Mouse (Mus musculus): Measurements from ENCODE around the gene Efna5. TPM values are rescaled to one million over a fixed set of nuclear protein-coding genes. Genes with fewer than 3 reads are reported as not detected.
A peak's percentile ranks its signal among the peaks of the same experiment; 100 is the strongest.

The Efna5 gene
- polyA plus RNA-seq, 1 experiment from 2014 or later = 20.2 TPM

GRCm38 (mm10) chr17:62785781-62786601, 95.1 kb downstream of the Efna5 start:
- Histone ChIP-seq H3K27me3 (replicated peaks; ENCODE audit: control insufficient read depth, insufficient read depth, low read length) (no peaks in the 10 kb centered on the region), H3K27ac (ENCODE audit: low read length) (no peak overlapping the region), H3K36me3 (ENCODE audit: control insufficient read depth, insufficient read depth, low read length) (no peaks in the 10 kb centered on the region), H3K9me3 (ENCODE audit: control insufficient read depth, low read length) (no peaks in the 10 kb centered on the region), H3K4me1 (ENCODE audit: control insufficient read depth, insufficient read depth, low read length) (peaks cover 18% of the 10 kb centered on the region), H3K9ac (ENCODE audit: low read depth, low read length) (no peak overlapping the region), H3K4me2 (ENCODE audit: low read depth, low read length) (no peak overlapping the region), H3K4me3 (ENCODE audit: low read length) (no peak overlapping the region)
- ATAC-seq = no peak
- WGBS = 65% methylated on average over 4 of the region's 4 CpGs

GRCm38 (mm10) chr17:62784274-62785171, 96.6 kb downstream of the Efna5 start:
- ATAC-seq = no peak; the same call in none of the 2 replicates
- H3K4me2 ChIP-seq (ENCODE audit: low read depth, low read length) = peak overlapping the region; percentile 46
- H3K9ac ChIP-seq (ENCODE audit: low read depth, low read length) = 0 out of 2 replicates have a peak overlapping the region, but pooled peaks have one; percentile 30
- H3K4me1 ChIP-seq (ENCODE audit: control insufficient read depth, insufficient read depth, low read length) = peaks cover 15% of the 10 kb centered on the region
- no peak overlapping the region for H3K27ac ChIP-seq (ENCODE audit: low read length)
- no peaks in the 10 kb centered on the region for H3K9me3 ChIP-seq (ENCODE audit: control insufficient read depth, low read length)
- WGBS = 37% methylated on average over 27 of the region's 27 CpGs
- no peaks in the 10 kb centered on the region for H3K27me3 ChIP-seq (replicated peaks; ENCODE audit: control insufficient read depth, insufficient read depth, low read length)
- H3K36me3 ChIP-seq (ENCODE audit: control insufficient read depth, insufficient read depth, low read length) = no peaks in the 10 kb centered on the region
- H3K4me3 ChIP-seq (ENCODE audit: low read length) = peak overlapping the region; percentile 26; the same call in 1 of the 2 replicates

- Histone ChIP-seq H3K27me3 (replicated peaks; ENCODE audit: control insufficient read depth, insufficient read depth, low read length) (no peaks in the 10 kb centered on the region), H3K4me3 (ENCODE audit: low read length) (peak overlapping the region; percentile 26; the same call in 1 of the 2 replicates), H3K27ac (ENCODE audit: low read length) (no peak overlapping the region)
Observed at GRCm38 (mm10) chr17:62783524-62784273, 97.4 kb downstream of the Efna5 start.

GRCm38 (mm10) chr17:62782826-62783404, 98.2 kb downstream of the Efna5 start:
- Histone ChIP-seq H3K4me2 (ENCODE audit: low read depth, low read length) (no peak overlapping the region), H3K4me3 (ENCODE audit: low read length) (no peak overlapping the region), H3K9me3 (ENCODE audit: control insufficient read depth, low read length) (no peaks in the 10 kb centered on the region), H3K36me3 (ENCODE audit: control insufficient read depth, insufficient read depth, low read length) (no peaks in the 10 kb centered on the region), H3K27ac (ENCODE audit: low read length) (no peak overlapping the region), H3K4me1 (ENCODE audit: control insufficient read depth, insufficient read depth, low read length) (peaks cover 21% of the 10 kb centered on the region), H3K27me3 (replicated peaks; ENCODE audit: control insufficient read depth, insufficient read depth, low read length) (no peaks in the 10 kb centered on the region), H3K9ac (ENCODE audit: low read depth, low read length) (no peak overlapping the region)
- no peak for ATAC-seq
- WGBS = 60% methylated on average over 13 of the region's 13 CpGs

More at GRCm38 (mm10) chr17:62783524-62784273, 97.4 kb downstream of the Efna5 start:
- Histone ChIP-seq H3K4me2 (ENCODE audit: low read depth, low read length) (peak overlapping the region; percentile 46), H3K9ac (ENCODE audit: low read depth, low read length) (0 out of 2 replicates have a peak overlapping the region, but pooled peaks have one; percentile 30), H3K4me1 (ENCODE audit: control insufficient read depth, insufficient read depth, low read length) (peaks cover 17% of the 10 kb centered on the region), H3K36me3 (ENCODE audit: control insufficient read depth, insufficient read depth, low read length) (no peaks in the 10 kb centered on the region), H3K9me3 (ENCODE audit: control insufficient read depth, low read length) (no peaks in the 10 kb centered on the region)
- peak; percentile 92 for ATAC-seq
- 26% methylated on average over 13 of the region's 13 CpGs for WGBS

GRCm38 (mm10) chr17:62781120-62781519, 100.0 kb downstream of the Efna5 start:
- 74% methylated on average over 6 of the region's 6 CpGs for WGBS
- no peak overlapping the region for H3K4me3 ChIP-seq (ENCODE audit: low read length)
- H3K9ac ChIP-seq (ENCODE audit: low read depth, low read length) = no peak overlapping the region
- no peaks in the 10 kb centered on the region for H3K27me3 ChIP-seq (replicated peaks; ENCODE audit: control insufficient read depth, insufficient read depth, low read length)
- peaks cover 24% of the 10 kb centered on the region for H3K4me1 ChIP-seq (ENCODE audit: control insufficient read depth, insufficient read depth, low read length)
- no peak overlapping the region for H3K4me2 ChIP-seq (ENCODE audit: low read depth, low read length)
- no peaks in the 10 kb centered on the region for H3K36me3 ChIP-seq (ENCODE audit: control insufficient read depth, insufficient read depth, low read length)
- H3K9me3 ChIP-seq (ENCODE audit: control insufficient read depth, low read length) = no peaks in the 10 kb centered on the region
- ATAC-seq = no peak
- H3K27ac ChIP-seq (ENCODE audit: low read length) = no peak overlapping the region

- no peak overlapping the region for H3K4me2 ChIP-seq (ENCODE audit: low read depth, low read length)
- 34% methylated on average over 10 of the region's 10 CpGs for WGBS
Observed at GRCm38 (mm10) chr17:62777858-62778564, 103.1 kb downstream of the Efna5 start.

GRCm38 (mm10) chr17:62776710-62777109, 104.4 kb downstream of the Efna5 start:
- Histone ChIP-seq H3K27me3 (replicated peaks; ENCODE audit: control insufficient read depth, insufficient read depth, low read length) (no peaks in the 10 kb centered on the region), H3K4me2 (ENCODE audit: low read depth, low read length) (no peak overlapping the region), H3K9me3 (ENCODE audit: control insufficient read depth, low read length) (no peaks in the 10 kb centered on the region), H3K36me3 (ENCODE audit: control insufficient read depth, insufficient read depth, low read length) (no peaks in the 10 kb centered on the region), H3K9ac (ENCODE audit: low read depth, low read length) (no peak overlapping the region), H3K4me1 (ENCODE audit: control insufficient read depth, insufficient read depth, low read length) (peaks cover 21% of the 10 kb centered on the region), H3K4me3 (ENCODE audit: low read length) (no peak overlapping the region), H3K27ac (ENCODE audit: low read length) (no peak overlapping the region)
- 63% methylated on average over 3 of the region's 3 CpGs for WGBS
- no peak for ATAC-seq

More at GRCm38 (mm10) chr17:62777858-62778564, 103.1 kb downstream of the Efna5 start:
- Histone ChIP-seq H3K27me3 (replicated peaks; ENCODE audit: control insufficient read depth, insufficient read depth, low read length) (no peaks in the 10 kb centered on the region), H3K36me3 (ENCODE audit: control insufficient read depth, insufficient read depth, low read length) (no peaks in the 10 kb centered on the region), H3K27ac (ENCODE audit: low read length) (no peak overlapping the region), H3K9ac (ENCODE audit: low read depth, low read length) (no peak overlapping the region), H3K9me3 (ENCODE audit: control insufficient read depth, low read length) (no peaks in the 10 kb centered on the region), H3K4me1 (ENCODE audit: control insufficient read depth, insufficient read depth, low read length) (peaks cover 24% of the 10 kb centered on the region), H3K4me3 (ENCODE audit: low read length) (no peak overlapping the region)
- ATAC-seq = no peak

- Histone ChIP-seq H3K27ac (ENCODE audit: low read length) (peak overlapping the region; percentile 39; the same call in 1 of the 2 replicates), H3K9me3 (ENCODE audit: control insufficient read depth, low read length) (no peaks in the 10 kb centered on the region), H3K9ac (ENCODE audit: low read depth, low read length) (no peak overlapping the region), H3K4me3 (ENCODE audit: low read length) (no peak overlapping the region), H3K4me2 (ENCODE audit: low read depth, low read length) (no peak overlapping the region), H3K36me3 (ENCODE audit: control insufficient read depth, insufficient read depth, low read length) (no peaks in the 10 kb centered on the region), H3K4me1 (ENCODE audit: control insufficient read depth, insufficient read depth, low read length) (peaks cover 21% of the 10 kb centered on the region), H3K27me3 (replicated peaks; ENCODE audit: control insufficient read depth, insufficient read depth, low read length) (no peaks in the 10 kb centered on the region)
- 17% methylated on average over 2 of the region's 2 CpGs for WGBS
- no peak; the same call in 1 of the 2 replicates for ATAC-seq
Observed at GRCm38 (mm10) chr17:62775976-62776375, 105.1 kb downstream of the Efna5 start.
